Mouse (Mus musculus): Measurements from ENCODE around the gene P2ry12.

- TF ChIP-seq ZC3H11A (IDR thresholded peaks at IDR 0.05; ENCODE audit: borderline replicate concordance, low read depth, low read length) (no peak), MAFK (IDR thresholded peaks at IDR 0.05; ENCODE audit: insufficient read depth, low read depth, low read length) (no peak)
These were observed 68.6 kb downstream of the P2ry12 start for GRCm38 (mm10) chr3:59194099-59194498.
